Mouse (Mus musculus) heart, postnatal 25 days (tissue): ENCODE measurements around the gene Slc25a30. TPM values are rescaled to one million over a fixed set of nuclear protein-coding genes. Genes with fewer than 3 reads are reported as not detected.

ENCODE experiments used
- DNase-seq: peaks from one replicate; pipeline ENCODE4 v3.0.0; 2022; ENCODE audit warnings: low spot score
- intact Hi-C: fragments of 180-260 bp; cut with DNase I; formaldehyde crosslinking; loops from one replicate; pipeline ENCODE4 v1.15.1; 2025
- total RNA-seq, 2 experiments: library from RNA; stranded (reverse); gene quantifications; 2 replicates each; pipeline ENCODE4 v1.2.3; 2021

Slc25a30 gene
- total RNA-seq, 2 experiments from 2014 or later = 11.5 to 12.6 TPM

- intact Hi-C loops = no loop called here
- DNase-seq = peak; percentile 95
These were observed 32.6 kb downstream of the Slc25a30 start, which contains the start of gene Cog3 for GRCm38 (mm10) chr14:75753991-75754817. Gene Cog3 (minus strand): TSS chr14:75754517.

GRCm38 (mm10) chr14:75753206-75753605 is 33.6 kb downstream of the Slc25a30 start:
- DNase-seq = no peak
- intact Hi-C loops = no loop called here

- intact Hi-C loops = no loop called here
These were observed 35.8 kb downstream of the Slc25a30 start for GRCm38 (mm10) chr14:75751040-75751439.

GRCm38 (mm10) chr14:75749123-75749522 is 37.7 kb downstream of the Slc25a30 start:
- DNase-seq = no peak
- intact Hi-C loops = no loop called here

More at GRCm38 (mm10) chr14:75751040-75751439, 35.8 kb downstream of the Slc25a30 start:
- no peak for DNase-seq

DNA sequence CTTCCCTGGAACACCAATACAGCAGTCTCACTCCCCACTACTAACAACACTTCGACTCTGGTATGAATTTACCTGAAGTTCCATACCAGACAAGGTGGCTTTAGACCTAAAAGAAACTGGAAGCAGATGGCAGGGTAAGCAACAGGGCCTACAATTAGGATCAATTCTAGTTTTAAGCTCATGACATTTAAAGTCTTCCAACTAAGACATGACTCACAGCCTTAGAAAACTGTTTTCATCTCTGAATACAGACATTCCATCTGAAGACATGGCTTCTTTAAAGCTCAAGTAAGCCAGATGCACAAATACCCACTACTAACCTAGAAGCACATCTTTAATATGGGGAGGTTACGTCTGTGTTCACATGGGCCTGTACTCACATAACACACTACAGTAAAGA is 38.9 kb downstream of the Slc25a30 start:
- DNase-seq = no peak
- intact Hi-C loops = no loop called here

- DNase-seq = no peak
- intact Hi-C loops = no loop called here
These were observed 44.9 kb downstream of the Slc25a30 start for GRCm38 (mm10) chr14:75741904-75742303.

- intact Hi-C loops = no loop called here
- DNase-seq = no peak
These were observed 51.2 kb downstream of the Slc25a30 start for GRCm38 (mm10) chr14:75735597-75735996.

DNA sequence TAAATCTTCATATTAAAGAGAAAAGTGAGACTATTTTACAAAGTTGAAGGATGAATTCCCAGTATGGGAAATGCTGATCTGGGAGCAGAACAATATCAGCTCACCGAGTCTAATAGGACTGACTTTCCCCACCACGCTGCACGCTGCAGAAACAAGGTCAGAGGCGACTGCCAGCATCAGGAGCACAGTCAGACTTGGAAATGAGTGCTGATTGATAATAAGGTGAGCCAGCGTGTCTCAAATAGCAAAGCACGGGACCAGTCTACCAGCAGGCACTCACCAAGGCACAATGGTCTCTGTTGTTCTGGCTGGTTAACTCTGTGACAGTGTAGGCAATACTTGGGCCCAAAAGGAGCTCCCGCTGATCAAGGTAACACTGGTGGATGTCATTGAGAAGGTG is 54.2 kb downstream of the Slc25a30 start:
- intact Hi-C loops = no loop called here
- DNase-seq = no peak

DNA sequence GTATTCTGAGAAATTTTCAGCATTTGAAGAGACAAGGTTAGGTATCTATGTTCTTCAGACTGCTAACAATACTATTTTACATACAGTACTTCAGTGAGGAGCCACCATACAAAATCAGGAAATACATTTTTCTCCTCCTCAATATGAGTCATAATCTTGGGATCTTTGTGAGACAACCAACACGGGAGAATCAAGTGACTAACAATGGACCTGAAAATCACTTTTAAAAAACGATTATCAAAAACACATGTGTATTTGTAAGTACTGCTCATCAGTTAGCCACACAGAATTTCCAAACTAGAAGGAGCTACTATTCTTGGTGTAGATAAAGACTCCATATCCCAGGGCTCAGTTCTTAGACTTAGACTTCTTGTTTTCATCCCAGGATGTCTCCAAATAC is 55.5 kb downstream of the Slc25a30 start:
- intact Hi-C loops = no loop called here
- DNase-seq = no peak

DNA sequence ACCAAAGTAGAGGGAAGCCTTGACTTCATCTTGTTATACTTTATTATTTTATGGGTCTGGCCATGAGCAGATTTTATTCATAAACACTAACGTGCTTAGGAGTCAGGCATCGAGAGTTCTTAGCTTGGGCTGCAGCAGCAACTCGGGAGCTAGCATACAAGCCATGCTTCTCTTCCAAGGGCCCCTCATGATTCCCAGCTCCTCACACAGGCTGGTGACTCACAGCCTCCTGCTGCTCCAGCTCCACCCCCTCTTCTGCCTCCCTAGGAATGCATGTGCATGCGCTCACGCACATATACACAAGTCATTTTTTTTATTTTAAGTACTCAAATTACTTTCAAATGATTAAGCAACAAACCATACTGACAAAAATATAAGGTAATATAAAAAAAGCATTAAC is 58.7 kb downstream of the Slc25a30 start:
- intact Hi-C loops = loop anchor here (10.0 kb wide), 1 partner anchor 423 kb away; no protein-coding TSS in a partner anchor
- DNase-seq = no peak

DNA sequence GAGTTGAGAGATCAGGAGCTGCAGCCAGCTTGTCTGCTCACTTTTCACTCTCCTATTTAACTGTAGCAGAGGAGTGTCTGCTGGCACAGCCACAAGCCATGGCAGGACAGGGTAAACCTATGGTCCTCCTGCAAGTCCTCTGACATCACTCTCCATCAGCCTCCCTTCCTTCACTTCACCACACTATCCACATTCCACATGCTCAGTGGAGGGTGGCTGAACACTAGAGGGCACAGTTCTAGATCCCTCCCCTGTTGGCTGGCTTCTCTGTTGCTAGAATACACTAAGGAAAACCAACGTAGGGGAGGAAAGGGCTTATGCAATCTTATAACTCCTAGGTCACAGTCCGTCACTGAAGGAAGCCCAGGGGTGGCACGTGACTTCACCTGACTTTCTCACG is 59.8 kb downstream of the Slc25a30 start:
- no peak for DNase-seq
- intact Hi-C loops = loop anchor here (10.0 kb wide), 1 partner anchor 422 kb away; no protein-coding TSS in a partner anchor

GRCm38 (mm10) chr14:75722816-75723215 is 64.0 kb downstream of the Slc25a30 start:
- no peak for DNase-seq
- intact Hi-C loops = loop anchor here (5.0 to 10.0 kb wide), 2 partner anchors 418 to 526 kb away; no protein-coding TSS in a partner anchor

GRCm38 (mm10) chr14:75721977-75722563 is 64.8 kb downstream of the Slc25a30 start:
- intact Hi-C loops = loop anchor here (5.0 to 10.0 kb wide), 2 partner anchors 417 to 525 kb away; no protein-coding TSS in a partner anchor
- no peak for DNase-seq

DNA sequence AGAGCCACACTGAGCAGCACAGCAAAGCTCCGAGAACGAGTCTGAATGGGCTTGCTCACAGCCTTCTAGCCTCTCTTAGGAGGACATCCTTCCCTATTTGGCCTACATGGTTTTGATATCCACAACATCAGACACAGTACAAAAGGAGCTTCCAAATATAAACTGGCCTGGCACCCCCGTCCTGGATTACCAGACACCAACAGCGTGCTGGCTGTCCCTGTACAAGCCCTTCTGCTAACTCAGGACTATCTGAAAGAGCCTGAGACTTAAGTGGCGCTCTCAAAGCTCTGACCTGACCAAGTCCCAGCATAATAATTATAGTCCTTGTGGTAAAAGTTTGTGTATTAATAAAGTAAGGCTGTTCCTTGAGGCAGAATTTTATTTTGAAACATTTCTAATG is 66.7 kb downstream of the Slc25a30 start:
- intact Hi-C loops = loop anchor here (5.0 to 10.0 kb wide), 2 partner anchors 415 to 523 kb away; no protein-coding TSS in a partner anchor
- DNase-seq = no peak

DNA sequence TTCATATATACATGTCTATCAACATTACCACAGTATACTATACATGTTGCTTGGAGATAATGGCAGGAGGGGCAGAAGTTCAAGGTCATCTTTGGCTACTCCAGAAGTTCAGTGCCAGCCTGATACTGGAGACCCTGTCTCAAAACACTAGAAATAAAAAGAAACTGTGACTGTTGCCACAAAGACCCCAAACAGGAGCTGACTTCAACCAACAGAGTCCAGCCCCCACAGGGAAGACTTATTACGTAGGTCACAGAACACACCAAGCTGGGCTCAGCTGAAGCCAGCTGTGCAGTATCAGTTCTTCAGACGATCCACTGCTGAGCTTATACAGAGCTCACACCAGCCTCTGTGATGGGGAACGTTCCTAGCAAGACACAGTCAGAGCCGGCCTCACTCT is 70.4 kb downstream of the Slc25a30 start:
- intact Hi-C loops = no loop called here
- DNase-seq = no peak

DNA sequence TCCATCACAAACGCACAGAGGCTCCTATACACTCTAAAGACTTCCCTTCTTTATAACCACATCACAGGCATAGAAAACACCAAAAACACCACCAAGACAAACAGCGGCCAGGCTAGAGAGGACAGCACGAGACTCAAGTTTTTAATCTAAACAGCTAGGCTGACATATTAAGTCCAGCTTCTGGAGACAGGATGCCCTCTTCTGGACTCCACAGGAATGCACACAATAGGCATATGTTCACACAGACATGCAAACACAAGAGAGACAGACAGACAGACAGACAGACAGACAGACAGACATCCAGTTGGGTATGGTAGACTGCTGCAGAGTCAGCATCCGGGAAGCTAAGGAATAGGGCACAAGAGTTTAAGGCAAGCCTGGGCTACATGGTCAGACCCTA is 73.2 kb downstream of the Slc25a30 start:
- intact Hi-C loops = no loop called here
- DNase-seq = no peak

GRCm38 (mm10) chr14:75712687-75713086 is 74.2 kb downstream of the Slc25a30 start:
- intact Hi-C loops = no loop called here
- no peak for DNase-seq

DNA sequence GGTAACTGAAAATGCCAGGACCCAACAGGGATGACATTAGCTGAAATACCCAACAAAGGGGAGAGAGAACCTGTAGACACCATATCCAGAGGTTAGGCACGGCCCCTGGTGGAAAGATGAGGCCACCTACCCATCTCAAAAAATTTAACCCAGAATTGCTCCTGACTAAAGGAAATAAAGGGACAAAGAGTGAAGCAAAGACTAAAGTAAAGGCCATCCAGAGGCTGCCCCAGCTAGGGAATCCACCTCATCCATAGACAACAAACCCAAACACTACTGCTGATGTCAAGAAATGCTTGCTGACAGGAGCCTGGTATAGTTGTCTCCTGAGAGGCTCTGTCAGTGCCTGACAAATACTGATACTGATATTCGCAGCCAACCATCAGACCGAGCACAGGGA is 75.1 kb downstream of the Slc25a30 start:
- intact Hi-C loops = no loop called here
- DNase-seq = no peak
